Mouse (Mus musculus) heart, embryonic 12.5 days (tissue): ENCODE data around the gene Tmem125. TPM values are rescaled to one million over a fixed set of nuclear protein-coding genes. Genes with fewer than 3 reads are reported as not detected.

ENCODE experiments used
- ATAC-seq: fragments of 200-750 bp; cut with Nextera tagmentation; 2 replicates; pipeline ENCODE4 v1.8.0; 2017; ENCODE audit warnings: moderate TSS enrichment, moderate library complexity; ENCODE audit not compliant: insufficient number of reproducible peaks, low FRiP score
- H3K27ac ChIP-seq: fragments of 300-500 bp; sonication (generic); 2 replicates; pipeline ENCODE4 v1.5.1; 2016; ENCODE audit warnings: mild to moderate bottlenecking, moderate library complexity; ENCODE audit not compliant: poor library complexity, severe bottlenecking
- H3K27me3 ChIP-seq: fragments of 300-500 bp; sonication (generic); replicated peaks from 2 replicates; pipeline ENCODE4 v1.6.1; 2016; ENCODE audit warnings: mild to moderate bottlenecking, moderate library complexity
- H3K36me3 ChIP-seq: fragments of 300-500 bp; sonication (generic); 2 replicates; pipeline ENCODE4 v1.6.1; 2016; ENCODE audit warnings: mild to moderate bottlenecking, moderate library complexity
- H3K4me1 ChIP-seq: fragments of 300-500 bp; sonication (generic); replicated peaks from 2 replicates; pipeline ENCODE4 v1.6.1; 2016; ENCODE audit warnings: mild to moderate bottlenecking
- H3K4me2 ChIP-seq: fragments of 300-500 bp; sonication (generic); 2 replicates; pipeline ENCODE4 v1.6.1; 2016; ENCODE audit warnings: mild to moderate bottlenecking, moderate library complexity
- H3K4me3 ChIP-seq: fragments of 300-500 bp; sonication (generic); 2 replicates; pipeline ENCODE4 v1.5.1; 2016; ENCODE audit warnings: mild to moderate bottlenecking
- H3K9ac ChIP-seq: fragments of 300-500 bp; sonication (generic); 2 replicates; pipeline ENCODE4 v1.6.1; 2016; ENCODE audit warnings: mild to moderate bottlenecking, moderate library complexity
- H3K9me3 ChIP-seq: fragments of 300-500 bp; sonication (generic); replicated peaks from 2 replicates; pipeline ENCODE4 v1.6.1; 2016; ENCODE audit warnings: mild to moderate bottlenecking, moderate library complexity
- WGBS: fragments of 180-500 bp; shearing (Covaris S2); methylation state at CpG from one replicate; pipeline ENCODE4 v1.1.7; 2016; 5-methylcytosine and 5-hydroxymethylcytosine counted together
- polyA plus RNA-seq: library from polyadenylated mRNA; unstranded; fragments of >200 nt; fragmentation: Nextera tagmentation; extraction: Ambion mirVana; gene quantifications from 2 replicates; pipeline ENCODE4 v1.2.1, GENCODE M21; 2016

Gene Tmem125
- 0.18 and 0.23 TPM in 2 replicates for polyA plus RNA-seq

GRCm38 (mm10) chr4:118543592-118544260, at the start of gene Tmem125:
TSS of gene Tmem125 (minus strand) at chr4:118544044.
- peak within 1 kb of the TSS; percentile 35 for H3K9ac ChIP-seq
- 1% methylated on average over 24 of the region's 24 CpGs for WGBS

GRCm38 (mm10) chr4:118589733-118590130, 45.9 kb upstream of the Tmem125 start:
- 5% methylated on average over 7 of the region's 7 CpGs for WGBS
- H3K4me2 ChIP-seq, result no peak overlapping the region
- H3K9me3 ChIP-seq, result no peaks in the 10 kb centered on the region
- ATAC-seq, result no peak
- no peaks in the 10 kb centered on the region for H3K4me1 ChIP-seq
- no peak overlapping the region for H3K27ac ChIP-seq
- H3K4me3 ChIP-seq, result no peak overlapping the region
- no peaks in the 10 kb centered on the region for H3K36me3 ChIP-seq
- H3K27me3 ChIP-seq, result no peaks in the 10 kb centered on the region; the same call in 1 of the 2 replicates
- no peak overlapping the region for H3K9ac ChIP-seq

More at GRCm38 (mm10) chr4:118543592-118544260, at the start of gene Tmem125:
- peaks cover 18% of the 10 kb centered on the region for H3K27me3 ChIP-seq
- no peaks in the 10 kb centered on the region for H3K36me3 ChIP-seq
- ATAC-seq, result peak; percentile 70
- peak within 1 kb of the TSS; percentile 45 for H3K4me3 ChIP-seq
- peaks cover 4% of the 10 kb centered on the region for H3K9me3 ChIP-seq
- peak within 1 kb of the TSS; percentile 78 for H3K4me2 ChIP-seq
- no peak within 1 kb of the TSS for H3K27ac ChIP-seq
- peaks cover 15% of the 10 kb centered on the region for H3K4me1 ChIP-seq

- H3K4me1 ChIP-seq, result no peaks in the 10 kb centered on the region
- H3K27ac ChIP-seq, result no peak overlapping the region
- no peaks in the 10 kb centered on the region for H3K36me3 ChIP-seq
- whole genome bisulfite sequencing, result 63% methylated on average over 12 of the region's 12 CpGs
- peaks cover 5% of the 10 kb centered on the region; the same call in 1 of the 2 replicates for H3K9me3 ChIP-seq
- H3K27me3 ChIP-seq, result no peaks in the 10 kb centered on the region; the same call in 1 of the 2 replicates
- ATAC-seq, result no peak
- no peak overlapping the region for H3K4me2 ChIP-seq
- no peak overlapping the region for H3K9ac ChIP-seq
- no peak overlapping the region for H3K4me3 ChIP-seq
Observed at GRCm38 (mm10) chr4:118589053-118589732, 45.3 kb upstream of the Tmem125 start.

- no peak overlapping the region for H3K9ac ChIP-seq
- ATAC-seq, result no peak
- H3K4me1 ChIP-seq, result no peaks in the 10 kb centered on the region
- H3K36me3 ChIP-seq, result no peaks in the 10 kb centered on the region
- WGBS, result 86% methylated on average over 8 of the region's 8 CpGs
- no peak overlapping the region for H3K27ac ChIP-seq
- H3K4me2 ChIP-seq, result no peak overlapping the region
- H3K27me3 ChIP-seq, result no peaks in the 10 kb centered on the region
- no peak overlapping the region for H3K4me3 ChIP-seq
- H3K9me3 ChIP-seq, result peaks cover 11% of the 10 kb centered on the region; the same call in 1 of the 2 replicates
Observed at GRCm38 (mm10) chr4:118582629-118583028, 38.8 kb upstream of the Tmem125 start.

- Histone ChIP-seq H3K36me3 (no peaks in the 10 kb centered on the region), H3K4me1 (no peaks in the 10 kb centered on the region), H3K9ac (no peak overlapping the region), H3K4me3 (no peak overlapping the region), H3K4me2 (no peak overlapping the region), H3K27me3 (peaks cover 7% of the 10 kb centered on the region), H3K27ac (no peak overlapping the region), H3K9me3 (peaks cover 11% of the 10 kb centered on the region; the same call in 1 of the 2 replicates)
- no peak for ATAC-seq
- WGBS, result 48% methylated on average over 11 of the region's 11 CpGs
Observed at GRCm38 (mm10) chr4:118581508-118581907, 37.7 kb upstream of the Tmem125 start.

GRCm38 (mm10) chr4:118579313-118579712, 35.5 kb upstream of the Tmem125 start:
- H3K4me3 ChIP-seq, result no peak overlapping the region
- no peak overlapping the region for H3K27ac ChIP-seq
- no peaks in the 10 kb centered on the region for H3K4me1 ChIP-seq
- H3K9me3 ChIP-seq, result peaks cover 7% of the 10 kb centered on the region; the same call in 1 of the 2 replicates
- H3K27me3 ChIP-seq, result peaks cover 22% of the 10 kb centered on the region
- ATAC-seq, result no peak
- WGBS, result 39% methylated on average over 13 of the region's 13 CpGs
- H3K9ac ChIP-seq, result no peak overlapping the region
- H3K4me2 ChIP-seq, result no peak overlapping the region
- no peaks in the 10 kb centered on the region for H3K36me3 ChIP-seq

- Histone ChIP-seq H3K36me3 (no peaks in the 10 kb centered on the region), H3K27me3 (peaks cover 45% of the 10 kb centered on the region), H3K9ac (no peak overlapping the region), H3K4me2 (no peak overlapping the region), H3K4me1 (no peaks in the 10 kb centered on the region), H3K4me3 (no peak overlapping the region), H3K27ac (no peak overlapping the region), H3K9me3 (0 out of 2 replicates have a peak, but pooled peaks cover 6% of the 10 kb centered on the region)
- 0 out of 2 replicates have a peak, but pooled peaks have one; percentile 38 for ATAC-seq
- WGBS, result 3% methylated on average over 6 of the region's 6 CpGs
Observed at GRCm38 (mm10) chr4:118576097-118576496, 32.3 kb upstream of the Tmem125 start.

- 88% methylated on average over 14 of the region's 15 CpGs for WGBS
- Histone ChIP-seq H3K4me2 (no peak overlapping the region), H3K4me1 (no peaks in the 10 kb centered on the region), H3K4me3 (no peak overlapping the region), H3K27me3 (peaks cover 69% of the 10 kb centered on the region), H3K27ac (no peak overlapping the region), H3K9me3 (no peaks in the 10 kb centered on the region), H3K36me3 (no peaks in the 10 kb centered on the region), H3K9ac (no peak overlapping the region)
- no peak for ATAC-seq
Observed at GRCm38 (mm10) chr4:118571441-118571840, 27.6 kb upstream of the Tmem125 start.

GRCm38 (mm10) chr4:118569320-118569719, 25.5 kb upstream of the Tmem125 start:
- Histone ChIP-seq H3K9ac (no peak overlapping the region), H3K9me3 (no peaks in the 10 kb centered on the region), H3K27ac (0 out of 2 replicates have a peak overlapping the region, but pooled peaks have one; percentile 17), H3K36me3 (no peaks in the 10 kb centered on the region), H3K4me1 (no peaks in the 10 kb centered on the region), H3K4me2 (peak overlapping the region; percentile 24), H3K27me3 (peaks cover 54% of the 10 kb centered on the region), H3K4me3 (peak overlapping the region; percentile 8; the same call in 1 of the 2 replicates)
- WGBS, result 66% methylated on average over 23 of the region's 23 CpGs
- peak; percentile 81 for ATAC-seq

GRCm38 (mm10) chr4:118568709-118569108, 24.9 kb upstream of the Tmem125 start:
- WGBS, result 30% methylated on average over 10 of the region's 10 CpGs
- Histone ChIP-seq H3K27ac (0 out of 2 replicates have a peak overlapping the region, but pooled peaks have one; percentile 17), H3K36me3 (no peaks in the 10 kb centered on the region), H3K4me2 (peak overlapping the region; percentile 15; the same call in 1 of the 2 replicates), H3K4me1 (no peaks in the 10 kb centered on the region), H3K27me3 (peaks cover 51% of the 10 kb centered on the region), H3K4me3 (no peak overlapping the region), H3K9ac (no peak overlapping the region), H3K9me3 (no peaks in the 10 kb centered on the region)
- ATAC-seq, result peak; percentile 90

- no peak overlapping the region for H3K4me2 ChIP-seq
- peaks cover 33% of the 10 kb centered on the region for H3K27me3 ChIP-seq
- no peak for ATAC-seq
- 37% methylated on average over 7 of the region's 7 CpGs for WGBS
- H3K9me3 ChIP-seq, result 0 out of 2 replicates have a peak, but pooled peaks cover 5% of the 10 kb centered on the region
- no peak overlapping the region for H3K4me3 ChIP-seq
- no peak overlapping the region for H3K9ac ChIP-seq
- no peaks in the 10 kb centered on the region for H3K36me3 ChIP-seq
- no peak overlapping the region for H3K27ac ChIP-seq
- no peaks in the 10 kb centered on the region for H3K4me1 ChIP-seq
Observed at GRCm38 (mm10) chr4:118566161-118566676, 22.4 kb upstream of the Tmem125 start.
